In the genomic region with DNA sequence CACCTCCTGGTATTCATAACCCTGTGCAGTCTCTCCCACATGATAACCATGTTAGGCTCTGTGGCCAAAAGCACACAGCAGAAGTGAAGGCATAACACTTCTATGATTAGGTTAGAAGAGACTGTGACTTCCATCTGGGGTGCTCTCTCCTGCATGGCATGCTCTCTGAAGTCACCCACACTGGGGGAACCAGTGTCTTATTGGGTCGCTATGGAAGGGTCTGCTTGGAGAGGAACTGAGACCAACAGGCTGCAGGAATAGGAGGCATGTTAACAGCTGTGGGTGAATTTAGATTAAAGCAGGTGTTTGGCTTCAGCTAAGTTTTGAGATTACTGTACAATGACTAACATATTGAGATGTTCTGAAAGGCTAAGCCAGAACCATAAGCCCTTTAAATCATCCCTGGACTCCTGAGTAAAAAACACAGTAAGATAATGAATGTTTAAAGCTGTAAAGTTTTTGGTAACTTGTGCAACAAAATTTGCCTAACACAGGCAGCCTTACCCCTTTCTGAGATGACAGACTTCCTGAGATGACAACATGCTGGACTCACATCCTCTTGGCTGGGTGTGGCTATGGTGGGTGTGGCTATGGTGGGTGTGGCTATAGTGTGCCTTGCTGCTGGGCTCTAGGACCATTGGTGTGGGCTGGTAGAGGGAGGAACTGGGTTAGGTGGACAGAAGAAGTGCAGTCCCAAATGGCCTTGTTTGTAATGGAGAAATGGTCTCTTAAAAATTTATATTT, we compare ENCODE assay signal across 14 mouse cellular contexts. TPM values are rescaled to one million over a fixed set of nuclear protein-coding genes. Genes with fewer than 3 reads are reported as not detected.
DNase-seq lines count a peak whose midpoint lies in the region; ATAC-seq lines count a peak whose summit lies in the region.
"Had no signal": no experiment of that assay in that cellular context is flagged by ENCODE, and none has a peak within 500 bp of the region (broad histone marks: within the 10 kb centered on the region; RNA-seq: fewer than 3 reads in every experiment).

No protein-coding gene starts in this region.

- DNase-seq in spleen, adult 18-20 months = peak; percentile 32 to 59
- DNase-seq in spleen, adult 12 weeks (ENCODE audit: low spot score) = no peak
- peak; percentile 32 to 40 for DNase-seq in thymus, postnatal 36 days
- DNase-seq in forebrain, embryonic 14.5 days (ENCODE audit: low spot score) = no peak
- DNase-seq in urinary bladder, postnatal 25 days (ENCODE audit: low spot score) = no peak
- DNase-seq in urinary bladder, adult 2 months (ENCODE audit: low spot score) = no peak
- DNase-seq: gastrocnemius, postnatal 25 days had no signal

- H3K27ac ChIP-seq in forebrain, embryonic 14.5 days (ENCODE audit: low read depth, low read length) = no peak overlapping the region
- H3K27ac ChIP-seq: embryonic facial prominence, embryonic 15.5 days; hindbrain, embryonic 12.5 days; neural tube, embryonic 13.5 days had no signal

- H3K27me3 ChIP-seq in megakaryocyte, embryonic 14.5 days (replicated peaks) = peaks cover 7% of the 10 kb centered on the region
- H3K27me3 ChIP-seq in forebrain, embryonic 14.5 days (replicated peaks; ENCODE audit: control insufficient read depth, insufficient read depth, low read length) = no peaks in the 10 kb centered on the region
- H3K27me3 ChIP-seq: embryonic facial prominence, embryonic 15.5 days; hindbrain, embryonic 12.5 days; neural tube, embryonic 13.5 days had no signal

- H3K36me3 ChIP-seq in megakaryocyte, embryonic 14.5 days (replicated peaks; ENCODE audit: low read length) = no peaks in the 10 kb centered on the region
- H3K36me3 ChIP-seq in forebrain, embryonic 14.5 days (ENCODE audit: control insufficient read depth, insufficient read depth, low read length) = no peaks in the 10 kb centered on the region
- H3K36me3 ChIP-seq: embryonic facial prominence, embryonic 15.5 days; G1E; hindbrain, embryonic 12.5 days had no signal

- H3K4me3 ChIP-seq in megakaryocyte, embryonic 14.5 days (replicated peaks) = peak overlapping the region; percentile 72
- no peak overlapping the region for H3K4me3 ChIP-seq in forebrain, embryonic 14.5 days (ENCODE audit: low read depth, low read length)
- H3K4me3 ChIP-seq: embryonic facial prominence, embryonic 15.5 days; hindbrain, embryonic 12.5 days; neural tube, embryonic 13.5 days had no signal

- H3K9me3 ChIP-seq in megakaryocyte, embryonic 14.5 days = no peaks in the 10 kb centered on the region
- no peaks in the 10 kb centered on the region for H3K9me3 ChIP-seq in forebrain, embryonic 14.5 days (replicated peaks; ENCODE audit: control insufficient read depth, low read length)
- H3K9me3 ChIP-seq: embryonic facial prominence, embryonic 15.5 days; G1E; hindbrain, embryonic 12.5 days; neural tube, embryonic 13.5 days had no signal

- peak; percentile 98 for ATAC-seq in common myeloid progenitor, adult 5-6 weeks (replicated peaks; ENCODE audit: low read depth, poor library complexity, severe bottlenecking)
- no peak for ATAC-seq in forebrain, embryonic 14.5 days

- H3K4me2 ChIP-seq in forebrain, embryonic 14.5 days (ENCODE audit: low read length) = no peak overlapping the region
- H3K4me2 ChIP-seq: embryonic facial prominence, embryonic 15.5 days; hindbrain, embryonic 12.5 days; neural tube, embryonic 13.5 days had no signal

- no peak overlapping the region for H3K9ac ChIP-seq in forebrain, embryonic 14.5 days (ENCODE audit: low read length)
- H3K9ac ChIP-seq: embryonic facial prominence, embryonic 15.5 days; hindbrain, embryonic 12.5 days; neural tube, embryonic 13.5 days had no signal

- 77% methylated on average over 1 of the region's 1 CpGs for WGBS in forebrain, embryonic 14.5 days

- peaks cover 43% of the 10 kb centered on the region for H3K4me1 ChIP-seq in megakaryocyte, embryonic 14.5 days
- H3K4me1 ChIP-seq in forebrain, embryonic 14.5 days (ENCODE audit: control insufficient read depth, insufficient read depth, low read length) = no peaks in the 10 kb centered on the region
- H3K4me1 ChIP-seq: embryonic facial prominence, embryonic 15.5 days; hindbrain, embryonic 12.5 days; neural tube, embryonic 13.5 days had no signal

RNA-seq across cellular contexts. Expression of a gene that starts 29.6 kb away (rescaled TPM):
- not detected in 2 replicates for total RNA-seq in common myeloid progenitor, adult 5-6 weeks (2017)
- polyA plus RNA-seq in megakaryocyte, embryonic 14.5 days (2012; ENCODE audit: insufficient read depth, low replicate concordance) = not detected in 2 replicates
- 53.4 and 65.6 TPM in 2 replicates for polyA plus RNA-seq in forebrain, embryonic 14.5 days (2014; fragmentation: Nextera tagmentation; extraction: Ambion mirVana)
- polyA plus RNA-seq in urinary bladder, adult 2 months (2012; rRNA removed) = 0.08 and 0.24 TPM in 2 replicates
- total RNA-seq: gastrocnemius, postnatal 25 days; liver, adult 2 months had no signal
- polyA plus RNA-seq: G1E had no signal

RNA-seq across cellular contexts. Expression of a gene that starts 53.4 kb away (rescaled TPM):
- 0.63 and 2.5 TPM in 2 replicates for total RNA-seq in common myeloid progenitor, adult 5-6 weeks (2017)
- polyA plus RNA-seq in megakaryocyte, embryonic 14.5 days (2012; ENCODE audit: insufficient read depth, low replicate concordance) = 6.3 and 26.3 TPM in 2 replicates
- 22.0 and 24.1 TPM in 2 replicates for polyA plus RNA-seq in forebrain, embryonic 14.5 days (2014; fragmentation: Nextera tagmentation; extraction: Ambion mirVana)
- polyA plus RNA-seq in urinary bladder, adult 2 months (2012; rRNA removed) = 15.5 and 23.6 TPM in 2 replicates

Comparison
In these comparisons a context has a peak if more than half of its experiments do, and no peak if none do; other contexts are left out.
1. DNase-seq: peak in spleen, adult 18-20 months (2 of 2) and thymus, postnatal 36 days (2 of 2); none in spleen, adult 12 weeks (single experiment), forebrain, embryonic 14.5 days (single experiment), urinary bladder, postnatal 25 days (single experiment) and urinary bladder, adult 2 months (single experiment).
2. RNA of a gene that starts 29.6 kb away (polyA plus RNA-seq): 53.4 to 65.6 TPM in forebrain, embryonic 14.5 days; 0.08 to 0.24 TPM in urinary bladder, adult 2 months and not detected in megakaryocyte, embryonic 14.5 days; every median in the first group is over 10 times any median in the second.